Mouse (Mus musculus) embryo, embryonic 11 days (tissue): ENCODE data around the gene Cdh13.

Experiments used
- DNase-seq: peaks from one replicate; pipeline ENCODE4 v3.0.0-alpha.2; 2015

Gene Cdh13

DNA sequence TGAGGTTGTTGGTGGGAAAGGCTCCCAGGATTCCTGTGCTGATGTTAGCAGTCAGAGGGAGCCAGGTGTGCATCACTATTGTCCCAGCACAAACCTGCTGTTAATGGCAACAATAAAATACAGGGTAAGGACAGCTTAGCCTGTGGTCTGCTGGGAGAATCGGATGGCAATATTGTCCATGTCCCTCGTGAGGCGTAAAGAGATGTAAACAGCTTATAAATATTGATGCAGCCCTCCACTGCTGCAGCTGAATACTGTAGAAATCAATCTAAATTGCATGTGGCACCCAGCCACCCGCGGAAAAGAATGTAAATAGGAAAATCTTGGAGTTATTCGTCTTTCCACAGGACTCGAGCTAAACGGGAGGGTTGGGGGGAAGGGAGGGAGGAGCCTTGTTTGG, 844.3 kb downstream of the Cdh13 start:
- no peak for DNase-seq

DNA sequence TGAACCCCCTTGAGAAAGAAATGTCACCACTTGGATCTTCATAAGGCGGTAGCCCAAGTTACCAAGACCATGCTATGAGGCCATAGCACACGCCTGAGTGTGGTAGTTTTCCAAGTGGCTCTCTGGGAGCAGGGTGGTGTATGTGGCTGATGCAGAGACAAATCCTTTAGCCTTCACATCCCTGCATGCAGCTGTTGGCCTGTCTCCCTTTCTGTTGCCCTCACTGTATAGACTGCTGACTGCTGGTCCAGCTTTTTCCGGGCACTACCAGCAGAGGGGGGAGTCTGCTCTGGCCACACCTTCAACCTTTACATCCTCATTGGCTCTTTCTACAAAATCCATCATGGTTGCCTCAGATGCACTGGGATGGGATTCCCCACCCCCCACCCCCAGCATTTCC, 844.7 kb downstream of the Cdh13 start:
- DNase-seq, result no peak

DNA sequence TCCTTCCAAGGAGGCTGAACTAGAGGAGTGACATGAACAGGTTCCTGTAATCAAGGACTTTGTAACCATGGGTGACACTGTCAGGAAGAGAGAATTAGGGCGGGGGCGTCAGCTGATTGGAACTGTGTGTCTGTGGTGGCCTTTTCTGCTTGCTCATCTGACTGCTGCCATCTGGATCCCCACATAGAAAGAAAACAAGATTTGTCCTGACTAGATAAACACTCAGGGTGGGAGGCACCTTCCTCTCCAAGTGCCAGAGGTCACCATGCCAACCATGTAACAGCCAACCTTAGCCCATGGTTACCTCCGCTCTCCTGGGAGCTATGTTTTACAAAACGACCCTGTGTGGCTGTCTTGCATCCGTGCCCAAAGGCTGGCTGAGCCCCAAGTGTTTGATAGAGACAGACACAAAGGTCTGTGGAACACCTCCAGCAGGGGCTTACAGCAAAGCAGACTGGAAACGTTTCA, 873.0 kb downstream of the Cdh13 start:
- DNase-seq, result no peak

DNA sequence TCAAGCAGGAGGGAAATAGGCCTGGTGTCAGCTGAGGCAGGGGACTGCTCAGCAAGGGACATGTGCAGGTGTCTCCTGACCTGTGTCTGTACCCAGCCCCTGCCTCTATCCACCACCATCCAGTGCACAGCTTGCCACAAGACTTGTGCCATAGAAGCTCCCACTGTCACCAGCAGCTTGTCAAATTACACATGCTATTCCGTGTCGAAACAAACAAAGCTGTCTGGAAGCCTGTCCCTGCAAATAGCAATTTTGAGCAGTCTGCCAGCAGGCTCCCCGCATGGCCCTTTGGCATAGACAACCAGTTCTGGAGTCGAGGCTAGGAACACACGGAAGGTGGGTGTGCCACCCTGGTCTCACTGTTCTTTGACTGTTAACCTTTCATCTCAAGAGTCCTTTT, 875.1 kb downstream of the Cdh13 start:
- DNase-seq, result no peak

DNA sequence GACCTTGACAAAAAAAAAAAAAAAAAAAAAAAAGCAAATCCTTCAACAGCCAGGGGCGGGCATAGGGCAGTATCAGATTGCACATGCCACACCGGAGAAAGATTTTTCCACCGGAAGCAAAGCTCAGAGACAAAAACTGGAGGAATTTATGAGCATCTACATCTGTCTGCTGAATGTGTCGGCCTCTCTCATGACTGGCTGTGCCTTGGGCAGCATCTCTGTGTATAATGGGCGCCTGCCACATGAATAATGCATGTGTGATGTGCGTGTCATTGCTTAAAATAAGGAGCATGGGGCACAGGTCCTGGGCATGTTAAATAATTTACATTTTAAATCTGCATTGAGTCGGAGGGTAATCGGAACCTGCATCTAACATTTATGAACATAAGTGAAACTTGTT, 876.3 kb downstream of the Cdh13 start:
- peak; percentile 32 for DNase-seq

DNA sequence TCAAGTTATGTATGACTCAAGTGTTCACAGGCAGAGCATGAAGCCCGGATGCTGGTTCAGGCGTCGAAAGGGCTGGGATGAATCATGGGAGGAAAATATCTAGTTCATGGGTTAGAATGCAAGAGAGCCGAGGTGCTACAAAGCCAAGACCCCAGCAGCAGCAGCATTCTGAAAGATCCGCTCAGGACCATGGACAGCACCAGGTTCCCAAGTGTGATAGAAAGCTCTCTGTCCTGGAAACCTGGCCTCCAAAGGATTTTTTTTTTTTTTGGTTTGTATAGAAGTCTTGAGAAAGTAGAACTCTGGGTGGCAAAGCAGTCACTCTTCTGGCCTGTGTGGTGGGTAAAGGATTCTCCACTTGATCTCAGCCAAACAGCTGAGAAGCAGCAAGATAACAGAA, 880.5 kb downstream of the Cdh13 start:
- DNase-seq, result peak; percentile 76

DNA sequence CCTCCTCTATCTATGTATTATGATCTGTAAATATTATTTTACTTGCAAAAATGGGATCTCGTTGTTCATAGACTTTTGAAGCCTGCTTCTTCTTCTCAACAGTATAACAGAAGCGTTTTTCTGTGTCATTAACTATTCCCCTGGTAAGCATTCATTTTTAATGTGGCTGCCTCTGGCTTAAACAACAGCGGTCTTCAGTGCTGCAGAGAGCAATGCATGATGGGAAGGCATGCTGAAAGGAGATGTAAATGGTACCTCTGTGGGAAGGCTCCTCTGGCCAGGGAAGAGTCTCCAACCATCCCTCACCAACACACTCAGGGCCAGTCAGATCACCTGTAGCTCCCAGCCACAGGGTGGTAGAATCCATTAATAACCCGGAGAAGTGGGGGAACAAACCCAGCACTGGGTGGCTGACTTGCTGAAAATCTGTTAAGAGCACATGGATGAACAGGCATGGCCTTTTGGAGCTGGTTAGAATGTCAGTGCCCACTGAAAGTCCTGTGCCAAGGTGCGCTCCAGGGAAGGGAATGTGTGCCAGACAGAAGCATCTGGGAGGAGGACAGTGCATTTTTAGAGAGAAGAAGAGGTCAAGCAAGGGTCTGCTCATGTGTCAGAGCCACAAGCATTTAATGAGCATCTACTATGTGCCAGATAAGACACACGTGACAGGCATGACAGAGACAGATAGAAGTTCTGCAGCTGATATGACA, 893.8 kb downstream of the Cdh13 start:
- no peak for DNase-seq

DNA sequence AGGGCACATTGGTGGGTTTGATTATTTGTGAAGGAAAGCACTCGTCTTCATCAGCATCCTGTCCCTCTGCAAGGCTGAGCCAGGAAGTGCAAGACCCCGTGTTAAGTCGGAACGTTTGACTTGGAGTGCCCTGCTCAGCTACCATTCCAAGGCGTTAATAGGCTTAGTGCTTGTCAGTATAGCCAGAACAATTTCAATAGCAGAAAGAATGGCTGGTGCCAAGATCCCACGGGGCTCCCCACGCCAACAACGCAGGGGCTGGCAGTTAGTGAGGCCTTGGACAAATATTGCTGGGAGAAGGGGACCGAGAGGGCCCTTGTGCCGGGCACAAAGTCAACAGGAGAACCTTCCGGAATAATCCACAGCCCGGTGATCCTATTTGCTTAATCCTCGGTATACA, 897.1 kb downstream of the Cdh13 start:
- no peak for DNase-seq

DNA sequence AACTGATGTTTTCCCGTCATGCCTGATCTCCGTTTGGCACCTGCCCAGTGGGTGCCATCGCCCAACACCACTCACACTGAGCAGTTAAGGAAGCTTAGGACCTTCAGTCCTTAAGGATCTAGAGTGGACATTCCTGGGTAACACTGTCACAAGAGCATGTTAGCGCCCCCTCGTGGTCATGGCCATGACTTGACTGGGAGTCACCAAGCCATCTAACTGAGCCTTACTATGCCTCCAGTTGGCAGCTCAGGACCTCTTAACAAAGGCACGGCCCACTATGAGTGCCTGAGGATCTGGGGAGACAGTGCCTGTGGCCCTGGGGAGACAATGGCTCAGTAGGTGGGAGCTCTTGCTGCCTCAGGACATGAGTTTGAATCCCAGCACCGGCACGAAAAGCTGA, 912.2 kb downstream of the Cdh13 start:
- DNase-seq, result peak; percentile 42

DNA sequence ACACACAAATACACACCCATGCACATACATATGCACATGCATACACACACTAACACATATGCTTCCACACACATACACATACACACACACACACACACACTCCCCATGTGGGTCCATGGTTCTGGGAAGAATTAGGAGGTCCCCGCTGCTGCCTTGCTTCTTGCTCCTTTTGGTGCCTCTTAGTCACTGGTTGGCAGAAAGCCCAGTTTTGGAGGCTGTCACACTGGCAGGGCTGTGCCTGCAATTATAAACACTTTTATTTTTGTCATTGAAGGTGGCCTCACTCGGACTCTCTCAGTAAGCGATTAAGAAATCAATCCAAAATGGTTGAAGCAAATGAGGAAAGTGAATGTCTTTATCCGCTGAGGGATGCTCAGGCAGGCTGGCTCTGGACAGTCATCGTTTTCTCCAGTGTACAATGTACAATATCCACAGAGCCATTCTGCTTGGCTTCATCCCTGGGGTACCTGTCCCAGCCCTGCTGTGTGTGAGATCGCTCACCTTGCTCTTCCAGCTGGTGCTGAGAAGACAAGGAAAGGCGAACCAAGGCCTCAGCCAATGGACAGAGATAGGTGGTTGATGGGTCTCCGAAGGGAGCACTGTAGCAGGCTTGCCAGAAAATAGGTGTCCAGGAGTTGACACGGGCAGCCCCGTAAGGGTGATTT, 913.1 kb downstream of the Cdh13 start:
- DNase-seq, result no peak

DNA sequence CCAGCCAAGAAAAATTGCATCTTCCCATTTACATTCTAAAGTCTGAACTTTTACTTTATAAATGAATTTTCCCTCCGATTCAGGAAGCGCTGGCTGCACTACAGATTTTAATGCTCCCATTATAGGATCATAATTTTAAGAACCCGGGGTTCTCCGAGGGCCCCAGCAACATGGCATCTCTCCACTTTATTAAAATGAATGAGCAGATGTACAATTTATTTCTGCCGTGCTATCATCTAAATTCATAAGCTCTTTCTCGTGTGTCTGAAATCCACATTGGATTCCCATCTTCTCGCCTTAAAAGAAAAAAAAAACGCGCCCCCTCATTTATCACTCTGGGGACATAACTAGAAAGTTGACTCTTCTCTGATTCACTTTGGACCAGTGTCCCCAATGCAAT, 925.0 kb downstream of the Cdh13 start:
- DNase-seq, result no peak

DNA sequence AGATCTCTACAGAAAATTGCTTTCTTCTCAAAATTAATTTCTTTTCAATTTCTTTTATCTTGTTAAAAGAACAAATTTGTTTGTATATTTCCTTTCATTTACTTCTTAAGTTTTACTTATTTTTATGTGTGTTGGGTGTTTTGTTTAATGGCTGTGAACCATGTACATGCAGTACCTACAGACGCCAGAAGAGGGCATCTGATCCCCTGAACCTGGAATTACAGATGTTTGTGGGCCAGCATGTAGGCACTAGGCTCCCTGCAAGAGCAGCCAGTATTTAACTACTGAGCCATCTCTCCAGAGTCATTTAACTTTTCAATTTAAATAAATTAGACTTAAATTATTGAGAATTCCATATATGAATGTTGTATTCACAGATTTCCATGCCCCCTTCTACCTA, 941.0 kb downstream of the Cdh13 start:
- peak; percentile 13 for DNase-seq

DNA sequence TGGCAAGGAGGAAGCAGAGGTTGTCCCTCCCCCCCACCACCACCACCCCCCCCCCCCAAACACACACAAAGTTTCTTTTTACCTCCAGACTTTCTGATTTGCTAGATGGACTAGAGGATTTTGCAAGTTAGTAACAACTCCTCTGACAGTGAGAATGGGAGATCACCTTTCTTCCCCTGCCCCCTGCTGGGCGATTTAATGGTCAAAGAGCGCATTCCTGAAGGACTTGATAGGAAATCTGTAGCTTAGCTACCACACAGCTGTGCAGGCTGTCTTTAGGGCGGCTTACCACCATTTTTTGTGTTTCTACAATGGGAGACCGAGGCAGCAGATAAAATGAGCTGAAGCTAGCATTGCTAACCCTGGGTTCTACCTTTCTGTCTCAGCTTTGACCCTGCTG, 961.6 kb downstream of the Cdh13 start:
- DNase-seq, result no peak

DNA sequence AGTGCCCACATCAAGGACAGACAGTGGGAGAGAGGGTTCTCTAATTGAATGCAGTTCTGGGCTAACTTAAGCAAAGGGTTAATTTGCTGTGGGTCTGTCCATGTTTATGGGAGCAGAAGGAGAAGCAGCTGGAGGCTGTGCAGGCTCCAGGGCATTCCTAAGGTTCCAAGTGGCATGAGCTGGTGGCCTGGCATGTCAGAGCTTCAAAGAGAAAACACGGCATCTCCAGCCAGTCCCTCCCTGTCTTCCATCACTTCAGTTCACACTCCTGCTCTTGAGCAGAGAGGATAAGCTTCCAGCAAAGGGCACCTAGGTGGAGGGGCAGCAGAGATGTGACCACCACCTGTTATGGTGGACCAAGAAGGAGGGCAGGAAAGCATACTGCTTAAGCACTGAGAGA, 962.1 kb downstream of the Cdh13 start:
- no peak for DNase-seq

DNA sequence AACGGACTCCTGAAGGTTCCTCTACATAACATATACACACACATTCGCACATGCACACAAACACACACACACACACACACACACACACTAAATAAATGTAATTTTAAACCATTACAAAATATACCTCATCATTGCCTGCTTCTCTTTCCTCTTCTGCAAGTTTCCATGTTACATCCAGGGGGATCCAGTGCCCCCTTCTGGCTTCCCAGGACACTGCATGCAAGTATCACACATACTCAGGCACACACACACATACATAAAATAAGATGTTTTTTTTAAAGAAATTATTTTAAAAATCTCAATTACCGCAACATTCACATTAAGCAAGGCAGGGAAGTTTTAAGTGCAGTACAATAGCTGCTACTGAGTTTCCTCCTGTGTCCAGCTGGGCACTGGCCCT, 970.8 kb downstream of the Cdh13 start:
- DNase-seq, result no peak

DNA sequence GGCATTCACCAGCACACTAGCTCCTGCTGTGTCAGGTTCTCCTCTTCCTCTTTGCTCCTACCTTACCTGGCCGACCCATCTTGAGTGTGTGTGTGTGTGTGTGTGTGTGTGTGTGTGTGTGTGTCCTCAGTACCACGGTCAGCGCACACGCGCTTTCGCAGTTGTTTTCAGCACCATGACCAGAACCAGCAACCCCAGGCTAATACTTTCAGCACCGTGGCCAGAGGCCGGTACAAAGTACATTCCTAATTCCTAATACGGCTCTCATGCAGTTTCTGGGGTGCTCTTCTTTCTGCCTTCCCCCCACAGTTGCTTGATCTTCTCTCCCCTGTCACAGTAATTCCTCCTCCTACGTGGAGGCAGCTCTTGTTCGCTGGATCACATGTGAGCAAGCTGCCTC, 975.1 kb downstream of the Cdh13 start:
- DNase-seq, result peak; percentile 75

DNA sequence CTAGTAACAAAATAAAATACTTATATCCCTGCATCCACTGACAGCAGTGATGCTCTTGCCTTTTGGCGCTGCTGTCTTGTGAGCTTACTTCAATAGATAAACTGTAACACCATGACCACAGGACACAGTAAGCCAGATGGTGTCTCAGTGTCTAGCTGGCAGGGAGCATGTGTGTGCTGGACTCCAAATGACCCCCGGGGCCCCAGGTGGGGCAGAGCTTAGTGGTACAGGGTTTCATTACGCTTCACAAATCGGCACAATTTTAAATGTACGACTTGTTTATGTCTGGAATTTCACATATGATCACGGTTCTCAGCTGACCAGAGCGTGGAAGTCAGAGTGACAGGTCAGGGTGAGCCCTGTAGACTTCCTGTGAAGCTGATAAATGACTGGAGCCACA, 980.2 kb downstream of the Cdh13 start:
- peak; percentile 18 for DNase-seq

DNA sequence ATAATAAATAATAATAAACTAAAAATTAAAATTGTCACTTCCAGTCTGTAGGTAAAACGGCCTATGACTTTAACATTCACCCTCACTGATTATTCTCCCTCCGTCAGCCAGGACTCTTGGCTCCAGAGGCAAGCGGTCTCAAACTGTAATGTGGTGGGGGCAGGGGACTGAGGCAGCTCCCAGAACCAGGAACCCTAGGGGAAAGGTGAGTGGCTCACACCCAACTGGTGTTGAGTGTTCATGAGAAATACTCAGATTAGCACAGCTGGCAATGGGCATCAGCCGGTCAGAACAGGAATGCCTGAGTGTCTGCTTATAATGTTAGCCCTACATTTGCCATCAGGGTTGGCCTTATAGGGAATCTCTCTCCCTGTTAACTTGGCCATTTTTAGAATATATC, 982.8 kb downstream of the Cdh13 start:
- DNase-seq, result no peak

DNA sequence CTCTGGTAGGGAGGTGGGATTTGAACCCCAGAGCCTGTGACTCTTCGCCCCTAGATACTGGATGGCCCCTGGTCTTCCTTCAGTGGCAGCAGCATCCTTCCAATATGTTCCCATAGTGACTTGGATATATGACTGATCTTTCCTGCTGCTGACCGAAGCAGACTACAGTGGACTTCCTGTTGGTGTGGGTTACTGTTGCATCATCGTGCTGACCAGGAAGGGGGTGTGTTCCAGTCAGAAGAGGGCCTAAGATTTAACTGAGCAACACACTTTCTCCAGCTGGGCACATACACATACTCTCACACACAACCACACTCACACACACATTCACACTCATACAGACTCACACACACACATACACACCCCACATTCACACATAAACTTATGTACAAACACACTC, 986.0 kb downstream of the Cdh13 start:
- no peak for DNase-seq

DNA sequence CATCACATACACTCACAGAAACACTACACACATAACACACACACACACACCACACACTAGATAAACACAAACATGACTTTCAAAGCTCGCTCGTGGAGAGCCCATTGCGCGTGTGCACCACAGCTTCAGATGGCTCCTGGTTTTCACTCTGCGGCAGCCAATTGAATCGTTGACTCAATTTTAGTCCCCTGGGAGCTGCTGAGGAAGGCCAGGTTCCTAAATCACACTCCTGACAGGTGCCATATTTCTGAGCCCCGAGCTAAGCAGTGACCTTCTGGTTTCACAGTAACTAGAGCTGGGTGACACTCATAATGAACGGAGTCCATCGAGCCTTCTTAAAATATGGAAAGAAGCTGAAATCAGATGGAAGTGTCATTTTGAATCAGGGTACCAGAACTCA, 986.8 kb downstream of the Cdh13 start:
- DNase-seq, result no peak

DNA sequence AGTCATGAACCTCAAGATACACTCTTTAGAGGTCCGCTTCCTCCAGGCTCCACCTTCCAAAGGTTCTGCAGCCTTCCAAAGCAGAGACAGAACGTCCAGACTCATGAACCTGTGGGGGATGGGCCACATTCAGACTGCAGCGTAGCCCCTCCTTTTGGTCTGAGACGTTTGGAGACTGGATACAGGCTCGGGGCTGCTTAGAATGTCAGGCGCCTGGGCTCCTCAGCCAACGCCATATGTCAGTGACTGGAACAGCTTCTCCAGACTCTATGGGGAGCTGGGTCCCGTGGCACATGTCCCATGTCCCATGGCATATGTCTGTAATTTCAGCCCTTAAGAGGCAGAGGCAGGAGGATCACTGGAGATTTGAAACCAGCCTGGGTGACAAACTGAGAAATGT, 989.4 kb downstream of the Cdh13 start:
- DNase-seq, result no peak

DNA sequence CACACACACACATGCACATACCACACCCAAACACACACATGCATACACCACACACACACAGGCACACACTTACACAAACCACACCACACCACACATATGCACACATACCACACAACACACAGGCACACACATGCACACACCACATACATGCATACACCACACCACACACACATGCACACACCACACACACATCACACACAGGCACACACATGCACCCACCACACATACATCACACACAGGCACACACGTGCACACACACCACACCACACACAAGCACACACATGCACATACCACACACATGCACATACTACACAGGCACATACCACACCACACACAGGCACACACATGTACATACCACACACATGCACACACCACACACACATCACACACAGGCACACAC, 991.9 kb downstream of the Cdh13 start:
- no peak for DNase-seq

DNA sequence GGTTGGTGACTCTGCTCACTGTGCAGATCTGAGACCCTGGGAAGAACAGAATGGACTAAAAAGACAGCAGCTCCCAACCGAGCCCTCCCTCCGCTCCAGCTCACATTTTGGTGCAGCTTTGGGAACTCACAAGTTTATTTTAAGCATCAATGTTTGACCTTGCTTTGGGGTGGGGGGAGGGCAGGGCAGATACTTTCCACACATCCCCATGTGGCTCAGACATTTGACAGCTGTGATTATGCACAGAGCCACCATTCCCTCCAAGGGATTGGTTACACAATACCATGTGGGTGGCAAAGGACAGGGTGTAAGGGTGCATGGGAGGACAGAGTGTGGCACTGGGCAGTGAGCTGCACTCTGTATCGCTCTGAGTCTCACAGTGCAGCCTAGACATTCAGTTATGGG, 993.5 kb downstream of the Cdh13 start:
- DNase-seq, result no peak

DNA sequence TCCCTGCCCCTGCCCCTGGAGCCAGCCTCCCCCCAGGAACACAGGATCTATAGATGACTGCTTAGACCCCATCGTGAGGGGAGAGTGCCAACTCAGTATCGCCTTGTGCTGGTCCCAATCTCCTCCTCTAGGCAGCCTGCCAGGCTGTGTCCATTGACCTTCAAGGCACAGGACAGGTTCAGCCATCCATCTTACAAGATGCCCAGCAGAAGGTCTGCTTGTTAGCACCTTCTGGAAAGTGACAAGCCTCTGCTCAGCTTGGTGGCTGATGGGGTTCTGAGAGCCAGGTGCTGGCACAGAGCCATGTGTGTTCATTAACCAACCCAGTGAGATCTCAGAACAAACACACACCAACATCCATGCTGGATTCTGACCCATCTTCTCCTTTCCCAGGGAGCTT, 998.2 kb downstream of the Cdh13 start:
- DNase-seq, result no peak

DNA sequence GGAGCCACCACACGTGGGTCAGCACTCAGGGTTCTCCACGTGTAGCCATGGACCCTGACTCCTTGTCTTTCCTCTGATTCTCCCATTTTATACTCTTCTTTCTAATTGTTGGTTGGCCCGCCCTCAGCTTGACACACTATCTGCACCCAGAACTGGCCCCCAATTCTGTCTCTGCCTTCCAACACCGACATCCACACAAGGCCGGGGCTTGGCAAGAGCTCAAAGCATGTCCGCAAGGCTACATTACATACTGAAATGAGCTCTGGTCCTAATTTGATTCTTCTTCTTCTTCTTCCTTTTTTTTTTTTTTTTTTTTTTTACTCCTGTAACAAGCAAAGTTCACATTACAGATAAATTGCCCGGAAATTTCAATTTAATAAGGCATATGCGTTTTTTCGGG, 1001.0 kb downstream of the Cdh13 start:
- DNase-seq, result no peak
